Mouse (Mus musculus): ENCODE results near the gene Mtf1. TPM values are rescaled to one million over a fixed set of nuclear protein-coding genes. Genes with fewer than 3 reads are reported as not detected.

Gene Mtf1
- total RNA-seq, 2 experiments from 2014 or later = 25.2 to 29.7 TPM

Other genes with a start within 250 kb of the Mtf1 start
- gene 3100002H09Rik, start 191.3 kb upstream of the Mtf1 start, total RNA-seq (2021) = 1 to 10 TPM in 1 of 2 experiments, under 1 TPM in 1; 0.44 to 1.1 TPM
- 10 to 100 TPM; 18.2 to 18.3 TPM for gene Pou3f1, start 145.3 kb upstream of the Mtf1 start, total RNA-seq (2021)
- 10 to 100 TPM; 13.8 to 17.9 TPM for gene Utp11, start 108.5 kb upstream of the Mtf1 start, total RNA-seq (2021)
- gene Fhl3, start 101.4 kb upstream of the Mtf1 start, total RNA-seq (2021) = 1 to 10 TPM; 1.5 to 1.8 TPM
- gene Sf3a3, start 87.3 kb upstream of the Mtf1 start, total RNA-seq (2021) = 10 to 100 TPM; 31.6 to 33.7 TPM
- 10 to 100 TPM; 35.3 to 36.4 TPM for gene Inpp5b, start 60.3 kb upstream of the Mtf1 start, total RNA-seq (2021)
- gene Yrdc, start 48.6 kb downstream of the Mtf1 start, total RNA-seq (2021) = 10 to 100 TPM; 30.6 to 34.9 TPM
- gene 1110065P20Rik, start 49.1 kb downstream of the Mtf1 start, total RNA-seq (2021) = 10 to 100 TPM; 73.5 to 74.0 TPM
- 10 to 100 TPM; 49.2 to 51.7 TPM for gene Maneal, start 60.1 kb downstream of the Mtf1 start, total RNA-seq (2021)
- gene Epha10, start 78.8 kb downstream of the Mtf1 start, total RNA-seq (2021) = 10 to 100 TPM; 46.6 to 49.7 TPM
- gene 9930104L06Rik, start 134.9 kb downstream of the Mtf1 start, total RNA-seq (2021) = 10 to 100 TPM; 17.9 TPM
- 1 to 10 TPM; 1.2 to 1.6 TPM for gene Cdca8, start 137.2 kb downstream of the Mtf1 start, total RNA-seq (2021)
- gene Rspo1, start 184.3 kb downstream of the Mtf1 start, total RNA-seq (2021) = 10 to 100 TPM; 12.7 to 13.2 TPM
- gene Gnl2, start 214.5 kb downstream of the Mtf1 start, total RNA-seq (2021) = 10 to 100 TPM; 55.4 to 62.6 TPM

Data from left cerebral cortex, postnatal 25 days (tissue).